Mouse (Mus musculus): ENCODE data around the gene Frmd4b. TPM values are rescaled to one million over a fixed set of nuclear protein-coding genes. Genes with fewer than 3 reads are reported as not detected.
"Not testable (repeated sequence)": the region's sequence is repeated elsewhere in the genome, so short reads cannot be mapped to it uniquely, and the experiment has no call there.

The Frmd4b gene
- total and polyA plus RNA-seq, 3 experiments = 0.44 to 2.9 TPM; not detected in 1

GRCm38 (mm10) chr6:97419771-97420446, 197.4 kb downstream of the Frmd4b start:
- Histone ChIP-seq H3K36me3 (replicated peaks) (no peaks in the 10 kb centered on the region), H3K27me3 (ENCODE audit: insufficient read depth, low read length) (no peaks in the 10 kb centered on the region), H3K4me3 (ENCODE audit: low read depth, low read length) (no peak overlapping the region), H3K4me1 (ENCODE audit: insufficient read depth, low read depth, low read length) (no peaks in the 10 kb centered on the region), H3K9me3 (replicated peaks) (peaks cover 55% of the 10 kb centered on the region)
- DNase-seq (ENCODE audit: low spot score) (no peak), ATAC-seq (ENCODE audit: extremely low read depth, insufficient number of reproducible peaks, low FRiP score, poor library complexity, severe bottlenecking) (no peak)
- TF ChIP-seq GATA2 (IDR thresholded peaks at IDR 0.05; ENCODE audit: borderline replicate concordance, low read depth, low read length) = no peak
- no peak for TF ChIP-seq GATA1 (IDR thresholded peaks at IDR 0.05; ENCODE audit: borderline replicate concordance, low read length)
- TF ChIP-seq TAL1 (conservative IDR thresholded peaks at IDR 0.05; ENCODE audit: low read depth, low read length) = no peak
- TF ChIP-seq CTCF (IDR thresholded peaks at IDR 0.05; ENCODE audit: low read depth, low read length) = no peak
- no peak for TF ChIP-seq POLR2AphosphoS5 (IDR thresholded peaks at IDR 0.05; ENCODE audit: insufficient replicate concordance, low read depth, low read length)

GRCm38 (mm10) chr6:97416972-97417554, 200.3 kb downstream of the Frmd4b start:
- Histone ChIP-seq H3K4me3 (ENCODE audit: low read depth, low read length) (no peak overlapping the region), H3K27me3 (ENCODE audit: insufficient read depth, low read length) (no peaks in the 10 kb centered on the region), H3K36me3 (replicated peaks) (no peaks in the 10 kb centered on the region), H3K9me3 (replicated peaks) (peaks cover 52% of the 10 kb centered on the region), H3K4me1 (ENCODE audit: insufficient read depth, low read depth, low read length) (no peaks in the 10 kb centered on the region)
- ATAC-seq (ENCODE audit: extremely low read depth, insufficient number of reproducible peaks, low FRiP score, poor library complexity, severe bottlenecking) (no peak), DNase-seq (ENCODE audit: low spot score) (no peak)
- TF ChIP-seq GATA2 (IDR thresholded peaks at IDR 0.05; ENCODE audit: borderline replicate concordance, low read depth, low read length) = no peak
- TF ChIP-seq POLR2AphosphoS5 (IDR thresholded peaks at IDR 0.05; ENCODE audit: insufficient replicate concordance, low read depth, low read length) = no peak
- TF ChIP-seq GATA1 (IDR thresholded peaks at IDR 0.05; ENCODE audit: borderline replicate concordance, low read length) = no peak
- no peak for TF ChIP-seq TAL1 (conservative IDR thresholded peaks at IDR 0.05; ENCODE audit: low read depth, low read length)
- no peak for TF ChIP-seq CTCF (IDR thresholded peaks at IDR 0.05; ENCODE audit: low read depth, low read length)

- H3K36me3 ChIP-seq (replicated peaks); H3K27me3 ChIP-seq (ENCODE audit: insufficient read depth, low read length); H3K4me1 ChIP-seq (ENCODE audit: insufficient read depth, low read depth, low read length); DNase-seq (ENCODE audit: low spot score); ATAC-seq (ENCODE audit: extremely low read depth, insufficient number of reproducible peaks, low FRiP score, poor library complexity, severe bottlenecking); H3K4me3 ChIP-seq (ENCODE audit: low read depth, low read length): not testable (repeated sequence)
- peaks cover 48% of the 10 kb centered on the region for H3K9me3 ChIP-seq (replicated peaks)
Measured at GRCm38 (mm10) chr6:97415578-97415977, 201.8 kb downstream of the Frmd4b start.

GRCm38 (mm10) chr6:97413453-97413852, 203.9 kb downstream of the Frmd4b start:
- H3K36me3 ChIP-seq (replicated peaks) = no peaks in the 10 kb centered on the region
- DNase-seq (ENCODE audit: low spot score) = no peak
- no peak overlapping the region for H3K4me3 ChIP-seq (ENCODE audit: low read depth, low read length)
- no peaks in the 10 kb centered on the region for H3K27me3 ChIP-seq (ENCODE audit: insufficient read depth, low read length)
- ATAC-seq (ENCODE audit: extremely low read depth, insufficient number of reproducible peaks, low FRiP score, poor library complexity, severe bottlenecking) = no peak
- peaks cover 42% of the 10 kb centered on the region for H3K9me3 ChIP-seq (replicated peaks)
- TF ChIP-seq GATA2 (IDR thresholded peaks at IDR 0.05; ENCODE audit: borderline replicate concordance, low read depth, low read length) (no peak), GATA1 (IDR thresholded peaks at IDR 0.05; ENCODE audit: borderline replicate concordance, low read length) (no peak), TAL1 (conservative IDR thresholded peaks at IDR 0.05; ENCODE audit: low read depth, low read length) (no peak), POLR2AphosphoS5 (IDR thresholded peaks at IDR 0.05; ENCODE audit: insufficient replicate concordance, low read depth, low read length) (no peak), CTCF (IDR thresholded peaks at IDR 0.05; ENCODE audit: low read depth, low read length) (no peak)
- no peaks in the 10 kb centered on the region for H3K4me1 ChIP-seq (ENCODE audit: insufficient read depth, low read depth, low read length)

- Histone ChIP-seq H3K4me1 (ENCODE audit: insufficient read depth, low read depth, low read length) (no peaks in the 10 kb centered on the region), H3K36me3 (replicated peaks) (no peaks in the 10 kb centered on the region), H3K4me3 (ENCODE audit: low read depth, low read length) (no peak overlapping the region), H3K9me3 (replicated peaks) (peaks cover 36% of the 10 kb centered on the region), H3K27me3 (ENCODE audit: insufficient read depth, low read length) (no peaks in the 10 kb centered on the region)
- ATAC-seq (ENCODE audit: extremely low read depth, insufficient number of reproducible peaks, low FRiP score, poor library complexity, severe bottlenecking) (no peak), DNase-seq (ENCODE audit: low spot score) (no peak)
- TF ChIP-seq CTCF (IDR thresholded peaks at IDR 0.05; ENCODE audit: low read depth, low read length) (no peak), GATA1 (IDR thresholded peaks at IDR 0.05; ENCODE audit: borderline replicate concordance, low read length) (no peak), GATA2 (IDR thresholded peaks at IDR 0.05; ENCODE audit: borderline replicate concordance, low read depth, low read length) (no peak), TAL1 (conservative IDR thresholded peaks at IDR 0.05; ENCODE audit: low read depth, low read length) (no peak), POLR2AphosphoS5 (IDR thresholded peaks at IDR 0.05; ENCODE audit: insufficient replicate concordance, low read depth, low read length) (no peak)
Measured at GRCm38 (mm10) chr6:97412403-97412802, 204.9 kb downstream of the Frmd4b start.

- no peak for DNase-seq (ENCODE audit: low spot score)
Measured at GRCm38 (mm10) chr6:97411327-97411726, 206.0 kb downstream of the Frmd4b start.

More at GRCm38 (mm10) chr6:97411327-97411726, 206.0 kb downstream of the Frmd4b start:
- Histone ChIP-seq H3K27me3 (ENCODE audit: insufficient read depth, low read length) (no peaks in the 10 kb centered on the region), H3K4me3 (ENCODE audit: low read depth, low read length) (no peak overlapping the region), H3K36me3 (replicated peaks) (no peaks in the 10 kb centered on the region), H3K4me1 (ENCODE audit: insufficient read depth, low read depth, low read length) (no peaks in the 10 kb centered on the region), H3K9me3 (replicated peaks) (peaks cover 38% of the 10 kb centered on the region)
- no peak for TF ChIP-seq GATA1 (IDR thresholded peaks at IDR 0.05; ENCODE audit: borderline replicate concordance, low read length)
- TF ChIP-seq TAL1 (conservative IDR thresholded peaks at IDR 0.05; ENCODE audit: low read depth, low read length) = no peak
- no peak for TF ChIP-seq POLR2AphosphoS5 (IDR thresholded peaks at IDR 0.05; ENCODE audit: insufficient replicate concordance, low read depth, low read length)
- no peak for TF ChIP-seq GATA2 (IDR thresholded peaks at IDR 0.05; ENCODE audit: borderline replicate concordance, low read depth, low read length)
- no peak for TF ChIP-seq CTCF (IDR thresholded peaks at IDR 0.05; ENCODE audit: low read depth, low read length)
- ATAC-seq (ENCODE audit: extremely low read depth, insufficient number of reproducible peaks, low FRiP score, poor library complexity, severe bottlenecking) = no peak
